Mouse (Mus musculus): ENCODE measurements around the gene Mapkap1. TPM values are rescaled to one million over a fixed set of nuclear protein-coding genes. Genes with fewer than 3 reads are reported as not detected.
A peak's percentile ranks its signal among the peaks of the same experiment; 100 is the strongest.

Mapkap1 gene
- total and polyA plus RNA-seq, 2 experiments = 25.4 to 35.1 TPM

DNA sequence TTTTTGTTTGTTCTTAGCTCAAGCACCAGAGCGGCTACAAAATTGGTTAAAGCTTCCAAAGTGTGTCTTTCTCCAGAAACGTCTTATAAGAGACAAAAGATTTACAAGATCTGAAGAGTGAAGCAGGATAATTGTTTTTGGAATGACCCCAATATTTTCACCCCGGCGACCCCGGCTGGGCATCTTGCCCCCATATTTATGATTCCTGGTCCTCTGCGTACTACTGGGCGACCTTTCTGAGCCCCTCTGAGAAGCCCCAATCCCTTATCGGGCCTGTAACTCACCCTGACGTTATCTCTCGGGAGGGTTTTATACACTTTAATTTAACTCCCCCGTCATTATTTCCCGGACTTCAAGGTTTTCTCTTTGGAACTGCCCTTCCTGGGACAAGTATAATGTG, 225.5 kb downstream of the Mapkap1 start:
- Histone ChIP-seq H3K36me3 (ENCODE audit: control insufficient read depth, insufficient read depth, low read length) (no peaks in the 10 kb centered on the region), H3K4me1 (ENCODE audit: control insufficient read depth, insufficient read depth, low read length) (peaks cover 5% of the 10 kb centered on the region), H3K27ac (replicated peaks; ENCODE audit: insufficient read depth, low read depth, low read length) (no peak overlapping the region), H3K4me3 (ENCODE audit: insufficient read depth, low read depth, low read length) (no peak overlapping the region), H3K27me3 (ENCODE audit: control insufficient read depth, insufficient read depth, low read length) (no peaks in the 10 kb centered on the region), H3K79me2 (ENCODE audit: control insufficient read depth, insufficient read depth, low read length) (no peaks in the 10 kb centered on the region), H3K9ac (ENCODE audit: low read depth, low read length) (no peak overlapping the region)
- WGBS = 88% methylated on average over 12 of the region's 12 CpGs
- no peak for DNase-seq (ENCODE audit: extremely low read depth, low read depth, low spot score)
- TF ChIP-seq CTCF (IDR thresholded peaks at IDR 0.05; ENCODE audit: low read depth, low read length) (no peak), POLR2A (IDR thresholded peaks at IDR 0.05; ENCODE audit: extremely low read depth, insufficient read depth, low read length) (no peak)

- Histone ChIP-seq H3K27me3 (ENCODE audit: control insufficient read depth, insufficient read depth, low read length) (no peaks in the 10 kb centered on the region), H3K4me1 (ENCODE audit: control insufficient read depth, insufficient read depth, low read length) (no peaks in the 10 kb centered on the region), H3K27ac (replicated peaks; ENCODE audit: insufficient read depth, low read depth, low read length) (no peak overlapping the region), H3K9ac (ENCODE audit: low read depth, low read length) (no peak overlapping the region), H3K4me3 (ENCODE audit: insufficient read depth, low read depth, low read length) (no peak overlapping the region), H3K79me2 (ENCODE audit: control insufficient read depth, insufficient read depth, low read length) (no peaks in the 10 kb centered on the region), H3K36me3 (ENCODE audit: control insufficient read depth, insufficient read depth, low read length) (no peaks in the 10 kb centered on the region)
- TF ChIP-seq CTCF (IDR thresholded peaks at IDR 0.05; ENCODE audit: low read depth, low read length) (no peak), POLR2A (IDR thresholded peaks at IDR 0.05; ENCODE audit: extremely low read depth, insufficient read depth, low read length) (no peak)
- no peak for DNase-seq (ENCODE audit: extremely low read depth, low read depth, low spot score)
- WGBS = 86% methylated on average over 14 of the region's 14 CpGs
Measured at GRCm38 (mm10) chr2:34635249-34636165, 228.9 kb downstream of the Mapkap1 start.

DNA sequence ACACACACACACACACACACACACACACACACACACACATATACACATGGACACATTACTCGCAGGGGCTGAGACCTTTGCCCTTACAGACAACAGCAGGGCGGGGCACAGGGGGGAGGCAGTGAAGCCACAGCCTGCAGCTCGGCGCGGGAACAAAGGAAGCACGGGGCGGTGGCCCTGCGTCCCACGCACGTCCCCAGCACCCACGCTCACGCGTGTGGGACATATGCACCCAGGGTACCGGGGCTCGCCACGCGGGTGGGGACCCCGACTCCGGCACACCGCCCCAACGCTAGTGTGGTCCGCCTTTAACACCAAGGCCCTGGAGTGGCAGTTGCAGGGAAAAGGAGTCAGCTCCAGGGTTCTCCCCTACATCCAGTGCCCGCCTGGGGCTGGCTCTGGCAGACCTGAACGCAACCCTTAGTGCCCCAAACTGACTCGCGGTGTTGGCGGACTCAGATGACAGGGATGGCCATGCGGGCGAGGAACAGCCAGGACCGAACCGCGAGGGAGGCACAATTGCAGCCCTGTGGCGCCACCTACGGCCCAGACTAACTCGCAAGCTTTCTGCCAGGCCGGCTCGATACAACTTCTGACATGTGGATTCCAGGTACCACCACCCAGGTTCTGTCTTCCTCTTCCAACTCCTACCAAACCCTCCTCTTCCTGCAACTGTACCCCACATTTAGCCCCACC, 232.5 kb downstream of the Mapkap1 start:
- Histone ChIP-seq H3K4me1 (ENCODE audit: control insufficient read depth, insufficient read depth, low read length) (no peaks in the 10 kb centered on the region), H3K27ac (replicated peaks; ENCODE audit: insufficient read depth, low read depth, low read length) (no peak overlapping the region), H3K4me3 (ENCODE audit: insufficient read depth, low read depth, low read length) (no peak overlapping the region), H3K27me3 (ENCODE audit: control insufficient read depth, insufficient read depth, low read length) (no peaks in the 10 kb centered on the region), H3K9ac (ENCODE audit: low read depth, low read length) (no peak overlapping the region), H3K36me3 (ENCODE audit: control insufficient read depth, insufficient read depth, low read length) (no peaks in the 10 kb centered on the region), H3K79me2 (ENCODE audit: control insufficient read depth, insufficient read depth, low read length) (no peaks in the 10 kb centered on the region)
- peak; percentile 48 for DNase-seq (ENCODE audit: extremely low read depth, low read depth, low spot score)
- TF ChIP-seq POLR2A (IDR thresholded peaks at IDR 0.05; ENCODE audit: extremely low read depth, insufficient read depth, low read length) (no peak), CTCF (IDR thresholded peaks at IDR 0.05; ENCODE audit: low read depth, low read length) (peak; percentile 97)
- 25% methylated on average over 36 of the region's 37 CpGs for WGBS

- Histone ChIP-seq H3K4me3 (ENCODE audit: insufficient read depth, low read depth, low read length) (no peak overlapping the region), H3K27me3 (ENCODE audit: control insufficient read depth, insufficient read depth, low read length) (no peaks in the 10 kb centered on the region), H3K79me2 (ENCODE audit: control insufficient read depth, insufficient read depth, low read length) (no peaks in the 10 kb centered on the region), H3K4me1 (ENCODE audit: control insufficient read depth, insufficient read depth, low read length) (no peaks in the 10 kb centered on the region), H3K9ac (ENCODE audit: low read depth, low read length) (no peak overlapping the region), H3K27ac (replicated peaks; ENCODE audit: insufficient read depth, low read depth, low read length) (no peak overlapping the region), H3K36me3 (ENCODE audit: control insufficient read depth, insufficient read depth, low read length) (no peaks in the 10 kb centered on the region)
- no peak for TF ChIP-seq CTCF (IDR thresholded peaks at IDR 0.05; ENCODE audit: low read depth, low read length)
- TF ChIP-seq POLR2A (IDR thresholded peaks at IDR 0.05; ENCODE audit: extremely low read depth, insufficient read depth, low read length) = no peak
- 60% methylated on average over 5 of the region's 5 CpGs for WGBS
- DNase-seq (ENCODE audit: extremely low read depth, low read depth, low spot score) = no peak
Measured at GRCm38 (mm10) chr2:34639725-34640124, 233.2 kb downstream of the Mapkap1 start.

DNA sequence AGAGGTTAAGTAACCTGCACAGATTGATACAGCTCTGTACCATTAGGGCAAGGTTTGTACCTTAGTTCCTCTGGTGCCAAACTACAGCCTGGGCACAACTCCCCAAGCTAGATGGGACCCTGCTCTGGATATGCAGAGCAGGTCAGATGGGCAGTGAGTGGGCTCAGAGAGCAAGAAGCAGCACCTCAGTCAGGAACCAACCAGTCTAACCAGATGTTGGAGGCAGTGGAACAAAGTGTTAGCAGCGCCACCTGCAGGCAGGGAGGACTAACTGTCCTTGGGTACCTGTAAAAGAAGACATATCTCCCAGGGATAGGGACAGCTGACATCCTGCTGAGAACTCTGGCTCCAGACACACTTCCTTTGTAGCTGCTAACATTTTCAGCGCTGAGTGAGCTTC, 235.8 kb downstream of the Mapkap1 start:
- DNase-seq (ENCODE audit: extremely low read depth, low read depth, low spot score) = peak; percentile 15
- H3K36me3 ChIP-seq (ENCODE audit: control insufficient read depth, insufficient read depth, low read length) = no peaks in the 10 kb centered on the region
- no peak overlapping the region for H3K4me3 ChIP-seq (ENCODE audit: insufficient read depth, low read depth, low read length)
- no peaks in the 10 kb centered on the region; the same call in 1 of the 2 replicates for H3K4me1 ChIP-seq (ENCODE audit: control insufficient read depth, insufficient read depth, low read length)
- no peak overlapping the region for H3K27ac ChIP-seq (replicated peaks; ENCODE audit: insufficient read depth, low read depth, low read length)
- H3K79me2 ChIP-seq (ENCODE audit: control insufficient read depth, insufficient read depth, low read length) = no peaks in the 10 kb centered on the region
- TF ChIP-seq POLR2A (IDR thresholded peaks at IDR 0.05; ENCODE audit: extremely low read depth, insufficient read depth, low read length) (no peak), CTCF (IDR thresholded peaks at IDR 0.05; ENCODE audit: low read depth, low read length) (peak; percentile 68)
- WGBS = 65% methylated on average over 2 of the region's 2 CpGs
- no peaks in the 10 kb centered on the region for H3K27me3 ChIP-seq (ENCODE audit: control insufficient read depth, insufficient read depth, low read length)
- no peak overlapping the region for H3K9ac ChIP-seq (ENCODE audit: low read depth, low read length)

Data from liver, adult 2 months (tissue).